Mouse (Mus musculus): ENCODE data around the gene Ghr.

The Ghr gene

GRCm38 (mm10) chr15:3582807-3583636 lies at the start of gene Ghr:
Gene Ghr, minus strand, starts transcription at chr15:3583492.
- in situ Hi-C loops (cut with MboI) = no loop called here

- in situ Hi-C loops (cut with MboI) = no loop called here
These were observed 39.5 kb upstream of the Ghr start for GRCm38 (mm10) chr15:3622746-3623145.

GRCm38 (mm10) chr15:3620368-3620767 lies 37.1 kb upstream of the Ghr start:
- in situ Hi-C loops (cut with MboI) = no loop called here

- in situ Hi-C loops (cut with MboI) = no loop called here
These were observed 35.0 kb upstream of the Ghr start for GRCm38 (mm10) chr15:3618311-3618710.

GRCm38 (mm10) chr15:3611961-3612360 lies 28.7 kb upstream of the Ghr start:
- in situ Hi-C loops (cut with MboI) = no loop called here

GRCm38 (mm10) chr15:3607951-3608350 lies 24.7 kb upstream of the Ghr start:
- in situ Hi-C loops (cut with MboI) = no loop called here

GRCm38 (mm10) chr15:3602098-3602486 lies 18.8 kb upstream of the Ghr start:
- in situ Hi-C loops (cut with MboI) = no loop called here

- in situ Hi-C loops (cut with MboI) = no loop called here
These were observed 18.3 kb upstream of the Ghr start for GRCm38 (mm10) chr15:3601422-3602097.

- in situ Hi-C loops (cut with MboI) = no loop called here
These were observed 4.6 kb upstream of the Ghr start for GRCm38 (mm10) chr15:3587879-3588278.

- in situ Hi-C loops (cut with MboI) = no loop called here
These were observed 1.1 kb upstream of the Ghr start for GRCm38 (mm10) chr15:3584361-3584760.

GRCm38 (mm10) chr15:3581861-3582806 lies 1.2 kb downstream of the Ghr start:
- in situ Hi-C loops (cut with MboI) = no loop called here

- in situ Hi-C loops (cut with MboI) = no loop called here
These were observed 2.0 kb downstream of the Ghr start for GRCm38 (mm10) chr15:3581337-3581736.

- in situ Hi-C loops (cut with MboI) = no loop called here
These were observed 3.1 kb downstream of the Ghr start for GRCm38 (mm10) chr15:3580216-3580615.

GRCm38 (mm10) chr15:3578286-3578980 lies 4.9 kb downstream of the Ghr start:
- in situ Hi-C loops (cut with MboI) = no loop called here

GRCm38 (mm10) chr15:3569178-3569903 lies 14.0 kb downstream of the Ghr start:
- in situ Hi-C loops (cut with MboI) = no loop called here

GRCm38 (mm10) chr15:3564570-3564969 lies 18.7 kb downstream of the Ghr start:
- in situ Hi-C loops (cut with MboI) = no loop called here

- in situ Hi-C loops (cut with MboI) = no loop called here
These were observed 19.3 kb downstream of the Ghr start for GRCm38 (mm10) chr15:3563929-3564516.

GRCm38 (mm10) chr15:3563473-3563872 lies 19.8 kb downstream of the Ghr start:
- in situ Hi-C loops (cut with MboI) = no loop called here

- in situ Hi-C loops (cut with MboI) = no loop called here
These were observed 24.8 kb downstream of the Ghr start for GRCm38 (mm10) chr15:3558524-3558923.

- in situ Hi-C loops (cut with MboI) = no loop called here
These were observed 39.0 kb downstream of the Ghr start for GRCm38 (mm10) chr15:3544289-3544688.

Measured in mature B cell (primary cell).